Mouse (Mus musculus): ENCODE results near the gene Allc. TPM values are rescaled to one million over a fixed set of nuclear protein-coding genes. Genes with fewer than 3 reads are reported as not detected.

The Allc gene
- polyA plus RNA-seq, 1 experiment from 2014 or later: not detected

GRCm38 (mm10) chr12:28617297-28617696 is 35.0 kb upstream of the Allc start:
- Histone ChIP-seq H3K36me3 (ENCODE audit: control insufficient read depth, insufficient read depth, low read length) (no peaks in the 10 kb centered on the region), H3K4me1 (ENCODE audit: control insufficient read depth, insufficient read depth, low read length) (0 out of 2 replicates have a peak, but pooled peaks cover 3% of the 10 kb centered on the region), H3K4me2 (ENCODE audit: low read depth, low read length) (no peak overlapping the region), H3K9ac (ENCODE audit: low read depth, low read length) (no peak overlapping the region), H3K27ac (replicated peaks; ENCODE audit: low read depth, low read length) (no peak overlapping the region), H3K9me3 (ENCODE audit: control insufficient read depth, low read length) (no peaks in the 10 kb centered on the region), H3K27me3 (replicated peaks; ENCODE audit: control insufficient read depth, insufficient read depth, low read length) (no peaks in the 10 kb centered on the region), H3K4me3 (ENCODE audit: low read depth, low read length) (no peak overlapping the region)
- ATAC-seq (ENCODE audit: low read depth): no peak
- no peak for DNase-seq (ENCODE audit: low spot score)
- 72% methylated on average over 4 of the region's 4 CpGs for WGBS

DNA sequence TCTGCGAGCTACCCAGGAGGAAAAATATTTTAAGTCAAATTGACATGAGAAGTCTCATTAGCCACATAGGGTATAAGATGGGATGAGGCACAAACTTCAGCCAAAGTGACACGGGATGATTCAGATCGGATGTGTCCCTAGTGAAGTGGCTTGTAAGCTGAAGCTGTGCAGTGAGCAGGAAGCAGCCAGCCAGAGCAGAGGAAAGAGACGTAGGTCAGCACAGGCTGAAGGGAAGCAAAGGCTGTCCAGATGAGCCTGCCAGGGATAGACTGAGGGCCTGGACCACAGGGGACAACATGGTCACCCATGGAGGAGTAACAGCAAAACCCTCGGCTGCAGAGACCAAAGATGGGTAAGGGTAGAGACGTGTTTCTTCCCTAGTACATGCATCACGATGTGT is 32.1 kb upstream of the Allc start:
- H3K36me3 ChIP-seq (ENCODE audit: control insufficient read depth, insufficient read depth, low read length): no peaks in the 10 kb centered on the region
- H3K4me3 ChIP-seq (ENCODE audit: low read depth, low read length): no peak overlapping the region
- no peaks in the 10 kb centered on the region for H3K27me3 ChIP-seq (replicated peaks; ENCODE audit: control insufficient read depth, insufficient read depth, low read length)
- 71% methylated on average over 7 of the region's 7 CpGs for WGBS
- no peaks in the 10 kb centered on the region for H3K4me1 ChIP-seq (ENCODE audit: control insufficient read depth, insufficient read depth, low read length)
- no peaks in the 10 kb centered on the region for H3K9me3 ChIP-seq (ENCODE audit: control insufficient read depth, low read length)
- H3K4me2 ChIP-seq (ENCODE audit: low read depth, low read length): no peak overlapping the region
- H3K27ac ChIP-seq (replicated peaks; ENCODE audit: low read depth, low read length): no peak overlapping the region
- ATAC-seq (ENCODE audit: low read depth) (no peak), DNase-seq (ENCODE audit: low spot score) (no peak)
- no peak overlapping the region for H3K9ac ChIP-seq (ENCODE audit: low read depth, low read length)

- ATAC-seq (ENCODE audit: low read depth): no peak
- no peaks in the 10 kb centered on the region for H3K9me3 ChIP-seq (ENCODE audit: control insufficient read depth, low read length)
- WGBS: 40% methylated on average over 6 of the region's 6 CpGs
Measured at GRCm38 (mm10) chr12:28612391-28612790, 30.1 kb upstream of the Allc start.

GRCm38 (mm10) chr12:28607546-28608305 is 25.4 kb upstream of the Allc start:
- 55% methylated on average over 17 of the region's 17 CpGs for WGBS
- Histone ChIP-seq H3K9me3 (ENCODE audit: control insufficient read depth, low read length) (no peaks in the 10 kb centered on the region), H3K36me3 (ENCODE audit: control insufficient read depth, insufficient read depth, low read length) (no peaks in the 10 kb centered on the region), H3K9ac (ENCODE audit: low read depth, low read length) (no peak overlapping the region), H3K4me3 (ENCODE audit: low read depth, low read length) (no peak overlapping the region), H3K27ac (replicated peaks; ENCODE audit: low read depth, low read length) (no peak overlapping the region; the same call in 1 of the 2 replicates), H3K4me1 (ENCODE audit: control insufficient read depth, insufficient read depth, low read length) (0 out of 2 replicates have a peak, but pooled peaks cover 3% of the 10 kb centered on the region), H3K27me3 (replicated peaks; ENCODE audit: control insufficient read depth, insufficient read depth, low read length) (no peaks in the 10 kb centered on the region), H3K4me2 (ENCODE audit: low read depth, low read length) (no peak overlapping the region)
- DNase-seq (ENCODE audit: low spot score) (peak; percentile 53), ATAC-seq (ENCODE audit: low read depth) (peak; percentile 55; the same call in 1 of the 2 replicates)

More at GRCm38 (mm10) chr12:28612391-28612790, 30.1 kb upstream of the Allc start:
- no peak for DNase-seq (ENCODE audit: low spot score)
- Histone ChIP-seq H3K4me1 (ENCODE audit: control insufficient read depth, insufficient read depth, low read length) (0 out of 2 replicates have a peak, but pooled peaks cover 3% of the 10 kb centered on the region), H3K4me3 (ENCODE audit: low read depth, low read length) (no peak overlapping the region), H3K36me3 (ENCODE audit: control insufficient read depth, insufficient read depth, low read length) (no peaks in the 10 kb centered on the region), H3K4me2 (ENCODE audit: low read depth, low read length) (no peak overlapping the region), H3K9ac (ENCODE audit: low read depth, low read length) (no peak overlapping the region), H3K27me3 (replicated peaks; ENCODE audit: control insufficient read depth, insufficient read depth, low read length) (no peaks in the 10 kb centered on the region), H3K27ac (replicated peaks; ENCODE audit: low read depth, low read length) (no peak overlapping the region)

DNA sequence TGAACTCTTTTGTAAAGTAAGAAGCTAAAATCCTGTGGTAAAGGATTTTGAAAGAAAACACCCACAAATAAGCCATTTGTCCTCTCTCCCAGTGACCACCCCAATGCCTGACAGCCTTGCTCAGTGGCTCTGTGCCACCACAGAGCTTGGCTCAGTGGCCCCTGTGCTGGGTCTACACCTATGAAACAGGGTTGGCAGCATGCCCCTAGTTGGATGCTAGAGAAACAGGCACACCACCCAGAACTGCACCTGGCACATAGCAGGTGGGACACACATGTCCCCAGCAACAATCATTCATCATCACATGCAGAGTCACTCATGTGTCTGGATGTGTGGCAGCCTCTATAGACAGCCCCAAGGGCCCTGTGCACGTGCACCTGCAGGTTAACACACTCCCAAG is 21.2 kb upstream of the Allc start:
- 70% methylated on average over 1 of the region's 1 CpGs for WGBS
- Histone ChIP-seq H3K9ac (ENCODE audit: low read depth, low read length) (no peak overlapping the region), H3K27me3 (replicated peaks; ENCODE audit: control insufficient read depth, insufficient read depth, low read length) (no peaks in the 10 kb centered on the region), H3K4me3 (ENCODE audit: low read depth, low read length) (no peak overlapping the region), H3K4me1 (ENCODE audit: control insufficient read depth, insufficient read depth, low read length) (0 out of 2 replicates have a peak, but pooled peaks cover 3% of the 10 kb centered on the region), H3K36me3 (ENCODE audit: control insufficient read depth, insufficient read depth, low read length) (no peaks in the 10 kb centered on the region), H3K4me2 (ENCODE audit: low read depth, low read length) (no peak overlapping the region), H3K9me3 (ENCODE audit: control insufficient read depth, low read length) (no peaks in the 10 kb centered on the region), H3K27ac (replicated peaks; ENCODE audit: low read depth, low read length) (no peak overlapping the region)
- DNase-seq (ENCODE audit: low spot score): no peak
- ATAC-seq (ENCODE audit: low read depth): no peak

- peak; percentile 72; the same call in 1 of the 2 replicates for ATAC-seq (ENCODE audit: low read depth)
- 18% methylated on average over 4 of the region's 4 CpGs for WGBS
- Histone ChIP-seq H3K4me2 (ENCODE audit: low read depth, low read length) (no peak overlapping the region), H3K4me1 (ENCODE audit: control insufficient read depth, insufficient read depth, low read length) (no peaks in the 10 kb centered on the region), H3K27me3 (replicated peaks; ENCODE audit: control insufficient read depth, insufficient read depth, low read length) (no peaks in the 10 kb centered on the region), H3K9me3 (ENCODE audit: control insufficient read depth, low read length) (no peaks in the 10 kb centered on the region), H3K4me3 (ENCODE audit: low read depth, low read length) (no peak overlapping the region), H3K9ac (ENCODE audit: low read depth, low read length) (no peak overlapping the region), H3K27ac (replicated peaks; ENCODE audit: low read depth, low read length) (no peak overlapping the region), H3K36me3 (ENCODE audit: control insufficient read depth, insufficient read depth, low read length) (no peaks in the 10 kb centered on the region)
- DNase-seq (ENCODE audit: low spot score): peak; percentile 26
Measured at GRCm38 (mm10) chr12:28602259-28602658, 19.9 kb upstream of the Allc start.

- Histone ChIP-seq H3K9me3 (ENCODE audit: control insufficient read depth, low read length) (no peaks in the 10 kb centered on the region), H3K9ac (ENCODE audit: low read depth, low read length) (no peak overlapping the region), H3K4me1 (ENCODE audit: control insufficient read depth, insufficient read depth, low read length) (no peaks in the 10 kb centered on the region), H3K27ac (replicated peaks; ENCODE audit: low read depth, low read length) (no peak overlapping the region), H3K4me3 (ENCODE audit: low read depth, low read length) (no peak overlapping the region), H3K36me3 (ENCODE audit: control insufficient read depth, insufficient read depth, low read length) (no peaks in the 10 kb centered on the region), H3K27me3 (replicated peaks; ENCODE audit: control insufficient read depth, insufficient read depth, low read length) (no peaks in the 10 kb centered on the region), H3K4me2 (ENCODE audit: low read depth, low read length) (no peak overlapping the region)
- WGBS: 50% methylated on average over 2 of the region's 2 CpGs
- DNase-seq (ENCODE audit: low spot score) (no peak), ATAC-seq (ENCODE audit: low read depth) (no peak)
Measured at GRCm38 (mm10) chr12:28598526-28598991, 16.2 kb upstream of the Allc start.

DNA sequence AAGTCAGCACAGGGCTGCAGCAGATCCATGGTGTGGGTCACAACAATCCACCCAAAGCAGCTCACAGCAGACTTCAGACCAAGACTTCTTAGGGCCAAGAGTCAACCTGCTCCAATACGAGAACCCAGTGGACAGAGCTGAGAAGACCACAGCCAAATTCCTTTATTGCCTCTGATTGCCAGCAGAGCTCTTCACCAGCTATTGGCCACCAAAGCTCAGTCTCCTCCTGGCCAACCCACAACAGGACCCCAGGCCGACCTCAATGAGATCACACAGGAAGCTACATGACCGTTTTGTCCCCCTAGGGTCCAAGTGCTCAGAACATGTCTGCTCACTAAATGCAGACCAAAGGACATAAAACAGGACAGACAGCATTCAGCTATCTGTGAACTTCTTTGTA is 15.8 kb upstream of the Allc start:
- WGBS: 45% methylated on average over 3 of the region's 3 CpGs
- Histone ChIP-seq H3K27ac (replicated peaks; ENCODE audit: low read depth, low read length) (no peak overlapping the region), H3K27me3 (replicated peaks; ENCODE audit: control insufficient read depth, insufficient read depth, low read length) (no peaks in the 10 kb centered on the region), H3K9ac (ENCODE audit: low read depth, low read length) (no peak overlapping the region), H3K36me3 (ENCODE audit: control insufficient read depth, insufficient read depth, low read length) (no peaks in the 10 kb centered on the region), H3K4me2 (ENCODE audit: low read depth, low read length) (no peak overlapping the region), H3K4me1 (ENCODE audit: control insufficient read depth, insufficient read depth, low read length) (no peaks in the 10 kb centered on the region), H3K4me3 (ENCODE audit: low read depth, low read length) (no peak overlapping the region), H3K9me3 (ENCODE audit: control insufficient read depth, low read length) (no peaks in the 10 kb centered on the region)
- ATAC-seq (ENCODE audit: low read depth) (no peak), DNase-seq (ENCODE audit: low spot score) (no peak)

DNA sequence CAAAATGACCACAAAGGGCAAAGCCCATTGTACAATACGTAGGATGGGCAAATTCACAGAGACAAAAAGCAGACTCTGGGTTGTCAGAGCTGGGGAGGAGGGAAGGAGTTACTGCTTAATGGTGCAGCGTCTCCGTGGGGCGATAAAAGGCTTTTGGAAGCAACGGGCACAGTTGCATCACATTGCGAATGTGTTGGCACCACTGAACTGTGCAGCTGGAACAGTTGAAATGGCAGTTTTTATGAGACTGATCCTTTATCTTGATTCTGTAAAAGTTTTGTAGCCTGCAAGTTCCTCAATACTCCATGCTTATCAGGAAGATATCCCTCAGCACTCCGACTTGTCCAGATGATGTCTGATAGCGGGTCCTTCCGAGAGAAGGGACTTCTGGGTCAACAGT is 15.4 kb upstream of the Allc start:
- DNase-seq (ENCODE audit: low spot score) (no peak), ATAC-seq (ENCODE audit: low read depth) (no peak)
- no peaks in the 10 kb centered on the region for H3K4me1 ChIP-seq (ENCODE audit: control insufficient read depth, insufficient read depth, low read length)
- H3K4me2 ChIP-seq (ENCODE audit: low read depth, low read length): no peak overlapping the region
- H3K27ac ChIP-seq (replicated peaks; ENCODE audit: low read depth, low read length): no peak overlapping the region
- H3K9ac ChIP-seq (ENCODE audit: low read depth, low read length): no peak overlapping the region
- no peak overlapping the region for H3K4me3 ChIP-seq (ENCODE audit: low read depth, low read length)
- 83% methylated on average over 9 of the region's 9 CpGs for WGBS
- no peaks in the 10 kb centered on the region for H3K9me3 ChIP-seq (ENCODE audit: control insufficient read depth, low read length)
- no peaks in the 10 kb centered on the region for H3K36me3 ChIP-seq (ENCODE audit: control insufficient read depth, insufficient read depth, low read length)
- no peaks in the 10 kb centered on the region for H3K27me3 ChIP-seq (replicated peaks; ENCODE audit: control insufficient read depth, insufficient read depth, low read length)
